Mouse (Mus musculus): ENCODE data around the gene Corin. TPM values are rescaled to one million over a fixed set of nuclear protein-coding genes. Genes with fewer than 3 reads are reported as not detected.

Corin gene
- polyA plus RNA-seq, 1 experiment from 2014 or later = 0.16 TPM

DNA sequence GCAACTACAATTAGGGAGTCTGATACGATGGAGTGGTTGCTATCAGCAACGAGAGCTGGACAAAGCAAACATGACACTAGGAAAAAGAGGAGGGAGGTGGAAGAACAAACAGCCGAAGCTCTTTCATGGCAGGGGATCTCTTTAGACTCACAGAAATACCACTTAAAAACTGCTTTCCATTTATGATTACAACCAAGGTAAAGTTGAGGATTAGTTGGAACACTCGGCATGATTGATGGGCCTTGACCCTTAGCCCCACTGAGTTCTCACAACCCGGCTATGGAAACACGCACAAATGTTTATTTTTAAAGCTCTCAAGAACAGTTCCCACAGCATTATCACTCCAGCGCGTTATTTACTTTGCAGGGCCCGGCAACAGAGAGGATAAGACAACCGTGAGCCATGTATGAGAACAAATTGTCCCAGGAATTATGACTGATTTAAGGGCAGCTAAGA is 92.4 kb downstream of the Corin start:
- H3K4me3 ChIP-seq (replicated peaks; ENCODE audit: low read length) = no peak overlapping the region
- ATAC-seq = no peak
- H3K4me2 ChIP-seq (ENCODE audit: low read length) = no peak overlapping the region
- 38% methylated on average over 10 of the region's 10 CpGs for WGBS
- no peak overlapping the region for H3K27ac ChIP-seq (ENCODE audit: low read length)
- H3K9me3 ChIP-seq (ENCODE audit: control insufficient read depth, low read length) = no peaks in the 10 kb centered on the region
- no peaks in the 10 kb centered on the region for H3K4me1 ChIP-seq (replicated peaks; ENCODE audit: control insufficient read depth, insufficient read depth, low read length)
- H3K36me3 ChIP-seq (ENCODE audit: control insufficient read depth, insufficient read depth) = no peaks in the 10 kb centered on the region
- no peak overlapping the region for H3K9ac ChIP-seq (replicated peaks; ENCODE audit: low read depth, low read length)
- no peaks in the 10 kb centered on the region for H3K27me3 ChIP-seq (replicated peaks; ENCODE audit: control insufficient read depth, insufficient read depth, low read length)

DNA sequence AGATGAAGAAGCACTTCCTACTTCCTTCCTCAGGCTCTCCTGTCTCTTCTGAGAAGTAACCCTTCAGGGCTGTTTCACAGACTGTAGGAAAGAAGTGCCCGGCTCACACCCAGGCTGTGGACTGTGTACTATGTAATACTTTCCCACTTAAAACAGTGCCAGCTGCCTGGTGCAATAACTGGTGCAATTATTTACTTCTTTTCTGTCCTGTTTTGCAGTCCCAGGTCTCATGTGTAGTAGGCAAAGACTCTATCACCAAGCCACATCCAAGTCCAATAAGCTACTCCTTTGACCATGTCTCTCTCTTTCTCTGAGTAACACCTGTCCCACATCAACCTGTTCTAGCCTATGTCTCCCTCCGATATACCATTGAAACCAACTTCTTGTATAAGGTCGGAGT is 93.4 kb downstream of the Corin start:
- Histone ChIP-seq H3K4me3 (replicated peaks; ENCODE audit: low read length) (no peak overlapping the region), H3K27me3 (replicated peaks; ENCODE audit: control insufficient read depth, insufficient read depth, low read length) (no peaks in the 10 kb centered on the region), H3K27ac (ENCODE audit: low read length) (no peak overlapping the region), H3K4me1 (replicated peaks; ENCODE audit: control insufficient read depth, insufficient read depth, low read length) (no peaks in the 10 kb centered on the region), H3K9me3 (ENCODE audit: control insufficient read depth, low read length) (no peaks in the 10 kb centered on the region), H3K9ac (replicated peaks; ENCODE audit: low read depth, low read length) (no peak overlapping the region), H3K36me3 (ENCODE audit: control insufficient read depth, insufficient read depth) (no peaks in the 10 kb centered on the region), H3K4me2 (ENCODE audit: low read length) (no peak overlapping the region)
- WGBS = 96% methylated on average over 3 of the region's 3 CpGs
- no peak for ATAC-seq

DNA sequence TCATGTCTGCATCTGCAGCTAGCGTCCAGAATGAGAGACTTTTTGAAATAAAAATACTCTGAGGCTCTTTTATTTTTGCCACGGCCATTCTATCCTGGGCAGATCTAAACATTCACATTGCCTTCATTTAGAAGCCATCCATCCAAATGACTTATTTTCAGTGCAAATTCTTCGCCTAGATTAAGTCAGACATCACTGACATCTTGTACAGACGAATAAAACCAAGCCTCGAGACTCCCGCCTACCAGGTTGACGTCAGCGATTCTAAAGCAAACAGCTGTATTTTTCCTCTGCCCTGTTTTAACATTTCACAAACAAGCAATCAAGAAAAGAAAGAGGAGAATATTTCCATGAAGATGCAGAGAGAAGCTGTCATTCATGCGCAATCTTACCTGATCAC is 100.9 kb downstream of the Corin start:
- no peak for ATAC-seq
- Histone ChIP-seq H3K27me3 (replicated peaks; ENCODE audit: control insufficient read depth, insufficient read depth, low read length) (no peaks in the 10 kb centered on the region), H3K27ac (ENCODE audit: low read length) (no peak overlapping the region), H3K36me3 (ENCODE audit: control insufficient read depth, insufficient read depth) (no peaks in the 10 kb centered on the region), H3K9me3 (ENCODE audit: control insufficient read depth, low read length) (no peaks in the 10 kb centered on the region), H3K4me2 (ENCODE audit: low read length) (no peak overlapping the region), H3K9ac (replicated peaks; ENCODE audit: low read depth, low read length) (no peak overlapping the region), H3K4me3 (replicated peaks; ENCODE audit: low read length) (no peak overlapping the region), H3K4me1 (replicated peaks; ENCODE audit: control insufficient read depth, insufficient read depth, low read length) (0 out of 2 replicates have a peak, but pooled peaks cover 2% of the 10 kb centered on the region)
- WGBS = 70% methylated on average over 9 of the region's 9 CpGs

DNA sequence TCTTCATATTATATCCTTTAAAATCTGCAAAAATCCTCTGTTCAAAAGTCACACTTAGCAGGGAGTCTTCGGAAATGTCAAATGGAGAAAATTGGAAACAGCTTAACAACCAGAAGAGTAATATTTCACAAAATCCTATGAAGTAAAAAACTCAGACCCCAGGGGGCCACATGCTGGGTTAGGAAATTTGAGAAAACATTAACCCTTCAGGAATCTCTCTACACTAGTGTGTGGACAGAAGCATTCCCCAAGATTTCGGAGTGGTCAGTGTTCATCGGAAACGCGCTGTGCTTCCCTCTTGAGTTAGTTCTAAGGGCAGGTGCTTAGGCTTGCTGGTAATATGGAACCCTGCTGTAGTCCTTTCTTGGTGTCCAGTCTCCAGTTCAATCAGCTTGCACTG is 101.4 kb downstream of the Corin start:
- H3K9ac ChIP-seq (replicated peaks; ENCODE audit: low read depth, low read length) = no peak overlapping the region
- H3K4me3 ChIP-seq (replicated peaks; ENCODE audit: low read length) = no peak overlapping the region
- no peak overlapping the region for H3K4me2 ChIP-seq (ENCODE audit: low read length)
- H3K27me3 ChIP-seq (replicated peaks; ENCODE audit: control insufficient read depth, insufficient read depth, low read length) = no peaks in the 10 kb centered on the region
- 0 out of 2 replicates have a peak, but pooled peaks cover 2% of the 10 kb centered on the region for H3K4me1 ChIP-seq (replicated peaks; ENCODE audit: control insufficient read depth, insufficient read depth, low read length)
- no peaks in the 10 kb centered on the region for H3K9me3 ChIP-seq (ENCODE audit: control insufficient read depth, low read length)
- H3K36me3 ChIP-seq (ENCODE audit: control insufficient read depth, insufficient read depth) = no peaks in the 10 kb centered on the region
- no peak overlapping the region for H3K27ac ChIP-seq (ENCODE audit: low read length)
- ATAC-seq = no peak
- 76% methylated on average over 5 of the region's 5 CpGs for WGBS

DNA sequence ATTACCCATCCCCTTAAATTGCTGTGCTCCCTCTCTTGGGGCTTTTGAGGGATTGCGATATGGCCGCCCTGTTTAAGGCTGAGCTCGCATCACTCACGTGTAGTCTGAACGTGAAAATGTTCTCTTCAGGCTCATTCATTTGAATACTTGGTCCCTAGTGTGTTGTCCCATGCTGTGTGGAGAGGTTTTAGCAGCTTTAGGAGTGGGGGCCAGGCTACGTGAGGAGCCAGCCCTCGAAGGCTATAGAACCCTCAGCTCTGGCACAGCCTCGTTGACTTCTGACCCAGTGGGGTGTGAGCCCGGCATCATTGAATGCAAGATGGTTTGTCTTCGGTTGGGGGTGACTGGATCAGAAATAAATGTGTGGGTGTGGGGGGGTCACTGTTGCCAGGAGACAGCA is 102.5 kb downstream of the Corin start:
- Histone ChIP-seq H3K4me3 (replicated peaks; ENCODE audit: low read length) (no peak overlapping the region), H3K9ac (replicated peaks; ENCODE audit: low read depth, low read length) (no peak overlapping the region), H3K4me2 (ENCODE audit: low read length) (no peak overlapping the region), H3K27me3 (replicated peaks; ENCODE audit: control insufficient read depth, insufficient read depth, low read length) (no peaks in the 10 kb centered on the region), H3K36me3 (ENCODE audit: control insufficient read depth, insufficient read depth) (no peaks in the 10 kb centered on the region), H3K4me1 (replicated peaks; ENCODE audit: control insufficient read depth, insufficient read depth, low read length) (0 out of 2 replicates have a peak, but pooled peaks cover 2% of the 10 kb centered on the region), H3K27ac (ENCODE audit: low read length) (no peak overlapping the region), H3K9me3 (ENCODE audit: control insufficient read depth, low read length) (no peaks in the 10 kb centered on the region)
- ATAC-seq = no peak
- 60% methylated on average over 10 of the region's 10 CpGs for WGBS

DNA sequence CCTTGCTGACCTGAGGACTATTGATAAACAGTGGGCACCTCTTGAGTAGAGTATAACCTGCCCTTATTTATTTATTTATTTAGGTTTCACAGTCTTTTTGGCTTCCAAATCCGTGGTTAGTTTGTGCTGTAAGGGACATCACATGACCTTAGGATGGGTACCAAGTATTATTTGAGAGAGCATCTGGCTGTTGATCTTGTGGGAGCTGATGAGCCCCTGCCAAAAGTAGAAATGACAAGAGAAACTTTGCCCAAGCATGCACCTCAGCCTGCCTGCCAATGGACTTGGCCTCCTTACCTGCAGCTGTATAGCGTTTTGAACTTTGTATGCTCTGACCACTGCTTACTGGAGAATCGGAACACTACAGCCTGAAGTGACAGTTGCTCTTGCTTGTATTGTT is 103.0 kb downstream of the Corin start:
- 87% methylated on average over 3 of the region's 3 CpGs for WGBS

DNA sequence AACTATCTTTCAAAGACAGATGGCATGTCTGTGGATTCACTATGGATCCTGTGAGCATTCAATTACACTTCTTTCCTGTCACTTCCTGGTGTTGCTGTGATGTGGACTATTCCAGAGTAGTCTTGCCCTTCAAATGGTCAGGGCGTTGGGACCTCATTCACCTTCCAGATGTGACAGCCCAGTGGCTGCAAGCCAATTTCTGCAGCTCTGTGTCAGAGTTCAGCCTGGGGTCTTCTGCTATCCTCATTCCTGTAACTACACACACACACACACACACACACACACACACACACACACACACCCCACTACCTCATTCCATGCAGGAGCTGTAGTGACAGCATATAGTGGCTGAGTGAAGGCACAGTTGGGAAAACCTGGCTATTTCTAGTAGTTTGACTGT is 122.1 kb downstream of the Corin start:
- Histone ChIP-seq H3K9ac (replicated peaks; ENCODE audit: low read depth, low read length) (no peak overlapping the region), H3K4me3 (replicated peaks; ENCODE audit: low read length) (no peak overlapping the region), H3K27ac (ENCODE audit: low read length) (no peak overlapping the region), H3K27me3 (replicated peaks; ENCODE audit: control insufficient read depth, insufficient read depth, low read length) (no peaks in the 10 kb centered on the region), H3K4me2 (ENCODE audit: low read length) (no peak overlapping the region), H3K36me3 (ENCODE audit: control insufficient read depth, insufficient read depth) (no peaks in the 10 kb centered on the region), H3K4me1 (replicated peaks; ENCODE audit: control insufficient read depth, insufficient read depth, low read length) (no peaks in the 10 kb centered on the region), H3K9me3 (ENCODE audit: control insufficient read depth, low read length) (no peaks in the 10 kb centered on the region)
- no peak for ATAC-seq
- WGBS = 96% methylated on average over 1 of the region's 1 CpGs

More for the DNA sequence above, 103.0 kb downstream of the Corin start:
- Histone ChIP-seq H3K9ac (replicated peaks; ENCODE audit: low read depth, low read length) (no peak overlapping the region), H3K27ac (ENCODE audit: low read length) (no peak overlapping the region), H3K27me3 (replicated peaks; ENCODE audit: control insufficient read depth, insufficient read depth, low read length) (no peaks in the 10 kb centered on the region), H3K9me3 (ENCODE audit: control insufficient read depth, low read length) (no peaks in the 10 kb centered on the region), H3K4me3 (replicated peaks; ENCODE audit: low read length) (no peak overlapping the region), H3K4me1 (replicated peaks; ENCODE audit: control insufficient read depth, insufficient read depth, low read length) (0 out of 2 replicates have a peak, but pooled peaks cover 2% of the 10 kb centered on the region), H3K4me2 (ENCODE audit: low read length) (no peak overlapping the region), H3K36me3 (ENCODE audit: control insufficient read depth, insufficient read depth) (no peaks in the 10 kb centered on the region)
- no peak for ATAC-seq

DNA sequence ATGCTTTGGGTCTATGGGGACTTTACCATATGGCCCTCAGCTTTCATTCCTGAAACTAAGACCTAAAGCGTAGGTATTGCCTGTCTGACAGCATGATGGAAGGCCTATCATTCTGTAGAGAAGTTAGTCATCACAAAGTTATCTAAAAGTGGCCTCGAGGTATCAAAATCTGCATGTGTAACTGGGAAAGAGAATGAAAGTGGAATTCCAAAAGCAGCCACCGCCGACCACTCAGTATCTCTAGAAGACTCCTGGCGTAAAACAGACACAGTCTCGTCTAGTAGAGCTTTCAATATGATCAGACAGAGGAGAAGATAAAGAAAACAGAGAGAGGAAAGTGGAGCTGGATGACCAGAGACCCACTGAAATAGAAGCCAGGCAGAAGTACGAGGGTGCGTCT is 123.7 kb downstream of the Corin start:
- ATAC-seq = no peak
- Histone ChIP-seq H3K36me3 (ENCODE audit: control insufficient read depth, insufficient read depth) (no peaks in the 10 kb centered on the region), H3K4me3 (replicated peaks; ENCODE audit: low read length) (no peak overlapping the region), H3K4me1 (replicated peaks; ENCODE audit: control insufficient read depth, insufficient read depth, low read length) (no peaks in the 10 kb centered on the region), H3K9ac (replicated peaks; ENCODE audit: low read depth, low read length) (no peak overlapping the region), H3K4me2 (ENCODE audit: low read length) (no peak overlapping the region), H3K9me3 (ENCODE audit: control insufficient read depth, low read length) (no peaks in the 10 kb centered on the region), H3K27ac (ENCODE audit: low read length) (no peak overlapping the region), H3K27me3 (replicated peaks; ENCODE audit: control insufficient read depth, insufficient read depth, low read length) (no peaks in the 10 kb centered on the region)
- WGBS = 70% methylated on average over 8 of the region's 8 CpGs

DNA sequence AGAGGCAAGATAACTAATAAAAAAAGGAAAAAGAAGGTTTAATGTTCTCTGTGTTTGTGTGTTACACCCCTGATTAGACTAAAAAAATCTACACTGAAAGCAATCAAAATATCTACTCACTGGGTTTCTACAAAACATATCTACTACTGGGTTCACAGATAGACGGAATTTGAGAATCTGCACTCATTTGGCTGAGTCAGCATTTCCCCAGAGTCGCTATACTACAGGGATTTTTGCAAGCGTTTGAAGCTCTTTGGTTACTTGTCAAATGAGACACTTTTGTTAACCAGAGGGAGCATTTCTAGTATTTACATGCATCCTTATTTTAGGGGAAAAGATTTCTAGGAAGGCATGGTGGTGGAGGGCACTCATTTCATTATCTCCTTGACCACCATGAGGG is 136.3 kb downstream of the Corin start:
- H3K9me3 ChIP-seq (ENCODE audit: control insufficient read depth, low read length) = no peaks in the 10 kb centered on the region
- no peaks in the 10 kb centered on the region for H3K27me3 ChIP-seq (replicated peaks; ENCODE audit: control insufficient read depth, insufficient read depth, low read length)
- no peak overlapping the region for H3K4me2 ChIP-seq (ENCODE audit: low read length)
- H3K4me3 ChIP-seq (replicated peaks; ENCODE audit: low read length) = no peak overlapping the region
- no peak overlapping the region for H3K9ac ChIP-seq (replicated peaks; ENCODE audit: low read depth, low read length)
- no peaks in the 10 kb centered on the region for H3K4me1 ChIP-seq (replicated peaks; ENCODE audit: control insufficient read depth, insufficient read depth, low read length)
- 77% methylated on average over 3 of the region's 3 CpGs for WGBS
- no peaks in the 10 kb centered on the region for H3K36me3 ChIP-seq (ENCODE audit: control insufficient read depth, insufficient read depth)
- H3K27ac ChIP-seq (ENCODE audit: low read length) = no peak overlapping the region
- ATAC-seq = no peak

DNA sequence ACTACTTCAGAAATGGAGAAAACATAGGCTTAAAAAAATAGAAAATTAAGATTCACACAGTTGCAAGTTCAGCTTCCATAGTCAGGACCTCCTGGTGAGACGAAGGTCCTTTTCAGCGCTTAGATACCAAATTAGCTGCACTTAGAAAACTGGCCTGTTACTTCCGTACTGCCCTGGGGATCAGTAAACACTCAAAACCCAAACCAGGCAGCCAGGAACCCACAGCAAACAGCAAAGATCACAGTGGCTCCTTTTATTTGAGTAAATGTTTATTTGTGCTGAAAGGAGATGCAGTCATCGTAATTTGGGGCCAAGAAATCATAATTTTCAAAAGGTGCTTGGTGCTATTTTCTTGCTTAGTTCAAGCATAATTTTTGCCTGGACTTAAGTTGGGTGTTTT is 138.5 kb downstream of the Corin start:
- no peak overlapping the region for H3K27ac ChIP-seq (ENCODE audit: low read length)
- 72% methylated on average over 4 of the region's 4 CpGs for WGBS
- no peak overlapping the region for H3K4me3 ChIP-seq (replicated peaks; ENCODE audit: low read length)
- no peak overlapping the region for H3K9ac ChIP-seq (replicated peaks; ENCODE audit: low read depth, low read length)
- no peaks in the 10 kb centered on the region for H3K27me3 ChIP-seq (replicated peaks; ENCODE audit: control insufficient read depth, insufficient read depth, low read length)
- no peaks in the 10 kb centered on the region for H3K4me1 ChIP-seq (replicated peaks; ENCODE audit: control insufficient read depth, insufficient read depth, low read length)
- no peak overlapping the region for H3K4me2 ChIP-seq (ENCODE audit: low read length)
- no peaks in the 10 kb centered on the region for H3K9me3 ChIP-seq (ENCODE audit: control insufficient read depth, low read length)
- no peaks in the 10 kb centered on the region for H3K36me3 ChIP-seq (ENCODE audit: control insufficient read depth, insufficient read depth)
- no peak for ATAC-seq

All from forebrain, embryonic 16.5 days (tissue).